Mouse (Mus musculus) hindbrain, embryonic 14.5 days (tissue): ENCODE measurements around the gene Kif13a. TPM values are rescaled to one million over a fixed set of nuclear protein-coding genes. Genes with fewer than 3 reads are reported as not detected.

Source experiments
- ATAC-seq: fragments of 200-750 bp; cut with Nextera tagmentation; 2 replicates; pipeline ENCODE4 v1.8.0; 2017; ENCODE audit warnings: moderate number of reproducible peaks, mild to moderate bottlenecking, moderate TSS enrichment, moderate library complexity; ENCODE audit not compliant: low FRiP score
- DNase-seq: peaks from one replicate; pipeline ENCODE4 v3.0.0-alpha.2; 2015; ENCODE audit warnings: low spot score
- H3K27ac ChIP-seq: fragments of 300-500 bp; sonication (generic); 2 replicates; pipeline ENCODE4 v1.5.1; 2014; ENCODE audit warnings: mild to moderate bottlenecking, moderate library complexity
- H3K27me3 ChIP-seq: fragments of 300-500 bp; sonication (generic); 2 replicates; pipeline ENCODE4 v1.6.1; 2014; ENCODE audit warnings: mild to moderate bottlenecking, low read length, mixed read lengths; ENCODE audit not compliant: control insufficient read depth, insufficient read depth
- H3K36me3 ChIP-seq: fragments of 300-500 bp; sonication (generic); replicated peaks from 2 replicates; pipeline ENCODE4 v1.6.1; 2014; ENCODE audit not compliant: control insufficient read depth, insufficient read depth
- H3K4me1 ChIP-seq: fragments of 300-500 bp; sonication (generic); replicated peaks from 2 replicates; pipeline ENCODE4 v1.6.1; 2014; ENCODE audit warnings: antibody characterized with exemption, low read length, mixed read lengths; ENCODE audit not compliant: control insufficient read depth, insufficient read depth
- H3K4me2 ChIP-seq: fragments of 300-500 bp; sonication (generic); replicated peaks from 2 replicates; pipeline ENCODE4 v1.6.1; 2014; ENCODE audit warnings: mild to moderate bottlenecking, moderate library complexity
- H3K4me3 ChIP-seq: fragments of 300-500 bp; sonication (generic); replicated peaks from 2 replicates; pipeline ENCODE4 v1.5.1; 2014; ENCODE audit warnings: mild to moderate bottlenecking, low read length
- H3K9ac ChIP-seq: fragments of 300-500 bp; sonication (generic); 2 replicates; pipeline ENCODE4 v1.6.1; 2014
- H3K9me3 ChIP-seq: fragments of 300-500 bp; sonication (generic); 2 replicates; pipeline ENCODE4 v1.6.1; 2016; ENCODE audit warnings: low read length; ENCODE audit not compliant: control insufficient read depth
- WGBS: fragments of 180-500 bp; shearing (Covaris S2); extraction: QIAGEN DNeasy Blood & Tissue Kit; methylation state at CpG from one replicate; pipeline ENCODE4 v1.1.7; 2014; 5-methylcytosine and 5-hydroxymethylcytosine counted together
- polyA plus RNA-seq: library from polyadenylated mRNA; unstranded; fragments of >200 nt; fragmentation: Nextera tagmentation; extraction: Ambion mirVana; gene quantifications from 2 replicates; pipeline ENCODE4 v1.2.1, GENCODE M21; 2014

Gene Kif13a
- polyA plus RNA-seq, 1 experiment from 2014 or later: 14.3 TPM

- H3K4me2 ChIP-seq: no peak overlapping the region
- ATAC-seq: no peak
- no peaks in the 10 kb centered on the region for H3K27me3 ChIP-seq
- no peak for DNase-seq
- no peaks in the 10 kb centered on the region for H3K36me3 ChIP-seq
- H3K9me3 ChIP-seq: no peaks in the 10 kb centered on the region
- H3K27ac ChIP-seq: no peak overlapping the region
- H3K4me3 ChIP-seq: no peak overlapping the region
- H3K4me1 ChIP-seq: peaks cover 12% of the 10 kb centered on the region; the same call in 1 of the 2 replicates
- WGBS: 91% methylated on average over 3 of the region's 3 CpGs
- no peak overlapping the region for H3K9ac ChIP-seq
Measured at GRCm38 (mm10) chr13:46839236-46839635, 90.4 kb downstream of the Kif13a start.

GRCm38 (mm10) chr13:46838551-46838950 is 91.1 kb downstream of the Kif13a start:
- WGBS: 68% methylated on average over 2 of the region's 2 CpGs
- peaks cover 12% of the 10 kb centered on the region; the same call in 1 of the 2 replicates for H3K4me1 ChIP-seq
- H3K27ac ChIP-seq: no peak overlapping the region
- no peaks in the 10 kb centered on the region for H3K9me3 ChIP-seq
- no peak overlapping the region for H3K4me2 ChIP-seq
- H3K9ac ChIP-seq: no peak overlapping the region
- no peaks in the 10 kb centered on the region for H3K27me3 ChIP-seq
- ATAC-seq (no peak), DNase-seq (peak; percentile 71)
- H3K4me3 ChIP-seq: no peak overlapping the region
- H3K36me3 ChIP-seq: no peaks in the 10 kb centered on the region

DNA sequence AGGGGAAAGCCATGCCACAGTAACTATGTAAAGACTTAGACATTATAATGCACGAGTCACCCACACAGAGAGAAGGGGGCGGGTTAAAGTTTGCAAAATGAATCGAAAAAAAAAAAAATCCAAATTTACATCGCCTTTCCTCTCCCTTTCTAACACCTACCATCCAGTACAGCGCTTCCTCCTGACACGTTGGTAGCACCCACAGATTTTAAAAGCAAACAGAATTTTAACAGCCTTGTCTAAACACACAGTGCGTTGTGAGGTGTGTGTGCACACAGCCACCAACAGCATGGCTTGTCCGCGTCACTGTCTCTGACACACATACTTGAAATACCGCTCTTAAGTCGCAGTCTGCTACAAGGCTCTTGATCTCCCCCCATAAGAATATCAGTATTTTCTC is 94.3 kb downstream of the Kif13a start:
- H3K27me3 ChIP-seq: no peaks in the 10 kb centered on the region
- no peak overlapping the region for H3K27ac ChIP-seq
- peaks cover 8% of the 10 kb centered on the region; the same call in 1 of the 2 replicates for H3K9me3 ChIP-seq
- H3K4me3 ChIP-seq: no peak overlapping the region
- H3K9ac ChIP-seq: no peak overlapping the region
- H3K4me1 ChIP-seq: peaks cover 9% of the 10 kb centered on the region; the same call in 1 of the 2 replicates
- ATAC-seq (no peak), DNase-seq (no peak)
- H3K36me3 ChIP-seq: peaks cover 21% of the 10 kb centered on the region
- WGBS: 96% methylated on average over 11 of the region's 11 CpGs
- H3K4me2 ChIP-seq: no peak overlapping the region

GRCm38 (mm10) chr13:46834805-46835204 is 94.9 kb downstream of the Kif13a start:
- no peak for DNase-seq
- H3K27me3 ChIP-seq: no peaks in the 10 kb centered on the region
- no peak overlapping the region for H3K4me2 ChIP-seq
- WGBS: 95% methylated on average over 10 of the region's 10 CpGs
- ATAC-seq: no peak
- H3K27ac ChIP-seq: no peak overlapping the region
- H3K4me3 ChIP-seq: no peak overlapping the region
- peaks cover 27% of the 10 kb centered on the region for H3K36me3 ChIP-seq
- H3K9ac ChIP-seq: no peak overlapping the region
- H3K4me1 ChIP-seq: peaks cover 6% of the 10 kb centered on the region; the same call in 1 of the 2 replicates
- H3K9me3 ChIP-seq: peaks cover 8% of the 10 kb centered on the region; the same call in 1 of the 2 replicates

GRCm38 (mm10) chr13:46833586-46833985 is 96.1 kb downstream of the Kif13a start:
- H3K4me3 ChIP-seq: no peak overlapping the region
- H3K36me3 ChIP-seq: peaks cover 39% of the 10 kb centered on the region
- no peak overlapping the region for H3K27ac ChIP-seq
- H3K9ac ChIP-seq: no peak overlapping the region
- H3K4me1 ChIP-seq: no peaks in the 10 kb centered on the region
- H3K4me2 ChIP-seq: no peak overlapping the region
- ATAC-seq (no peak), DNase-seq (no peak)
- WGBS: 80% methylated on average over 5 of the region's 5 CpGs
- H3K27me3 ChIP-seq: no peaks in the 10 kb centered on the region
- H3K9me3 ChIP-seq: peaks cover 8% of the 10 kb centered on the region; the same call in 1 of the 2 replicates

GRCm38 (mm10) chr13:46832956-46833355 is 96.7 kb downstream of the Kif13a start:
- ATAC-seq (no peak), DNase-seq (no peak)
- 81% methylated on average over 3 of the region's 3 CpGs for WGBS
- no peak overlapping the region for H3K4me2 ChIP-seq
- no peak overlapping the region for H3K4me3 ChIP-seq
- H3K27ac ChIP-seq: no peak overlapping the region
- no peaks in the 10 kb centered on the region for H3K4me1 ChIP-seq
- peaks cover 8% of the 10 kb centered on the region; the same call in 1 of the 2 replicates for H3K9me3 ChIP-seq
- no peak overlapping the region for H3K9ac ChIP-seq
- H3K27me3 ChIP-seq: no peaks in the 10 kb centered on the region
- peaks cover 39% of the 10 kb centered on the region for H3K36me3 ChIP-seq

DNA sequence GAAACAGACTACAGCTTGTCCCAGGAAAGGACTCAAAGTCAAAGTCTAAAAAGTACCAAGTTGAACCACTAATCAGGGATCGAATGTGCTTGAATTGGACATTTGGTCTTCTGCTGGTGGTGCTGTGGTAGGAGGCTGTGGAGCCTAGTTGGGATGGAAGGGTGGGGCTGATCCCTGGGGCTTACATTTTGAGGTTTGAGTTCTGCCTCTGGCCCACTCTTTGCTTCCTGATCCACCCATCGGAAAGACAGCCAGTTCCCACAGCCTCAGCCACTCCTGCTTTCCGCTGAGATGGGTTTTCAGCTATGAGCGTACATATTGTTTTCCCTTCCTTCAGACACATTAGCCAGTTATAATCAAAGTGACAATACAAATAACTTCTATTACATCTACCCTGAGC is 106.4 kb downstream of the Kif13a start:
- H3K9ac ChIP-seq: no peak overlapping the region
- H3K27me3 ChIP-seq: no peaks in the 10 kb centered on the region
- no peak for ATAC-seq
- H3K36me3 ChIP-seq: peaks cover 23% of the 10 kb centered on the region
- H3K27ac ChIP-seq: no peak overlapping the region
- peaks cover 11% of the 10 kb centered on the region; the same call in 1 of the 2 replicates for H3K4me1 ChIP-seq
- H3K4me3 ChIP-seq: no peak overlapping the region
- WGBS: 98% methylated on average over 4 of the region's 4 CpGs
- no peak for DNase-seq
- peaks cover 7% of the 10 kb centered on the region; the same call in 1 of the 2 replicates for H3K9me3 ChIP-seq
- H3K4me2 ChIP-seq: no peak overlapping the region

- H3K27ac ChIP-seq: no peak overlapping the region
- no peaks in the 10 kb centered on the region for H3K27me3 ChIP-seq
- H3K4me2 ChIP-seq: no peak overlapping the region
- 85% methylated on average over 8 of the region's 8 CpGs for WGBS
- H3K9me3 ChIP-seq: peaks cover 7% of the 10 kb centered on the region; the same call in 1 of the 2 replicates
- ATAC-seq (no peak), DNase-seq (no peak)
- H3K9ac ChIP-seq: no peak overlapping the region
- peaks cover 23% of the 10 kb centered on the region for H3K36me3 ChIP-seq
- no peak overlapping the region for H3K4me3 ChIP-seq
- peaks cover 11% of the 10 kb centered on the region; the same call in 1 of the 2 replicates for H3K4me1 ChIP-seq
Measured at GRCm38 (mm10) chr13:46822200-46822599, 107.5 kb downstream of the Kif13a start.

- Histone ChIP-seq H3K27me3 (no peaks in the 10 kb centered on the region), H3K27ac (peak overlapping the region; percentile 44; the same call in 1 of the 2 replicates), H3K4me1 (peaks cover 11% of the 10 kb centered on the region; the same call in 1 of the 2 replicates), H3K4me2 (peak overlapping the region; percentile 40), H3K36me3 (peaks cover 29% of the 10 kb centered on the region), H3K9me3 (no peaks in the 10 kb centered on the region), H3K9ac (no peak overlapping the region), H3K4me3 (no peak overlapping the region; the same call in 1 of the 2 replicates)
- 49% methylated on average over 13 of the region's 13 CpGs for WGBS
- ATAC-seq: peak; percentile 59; the same call in 1 of the 2 replicates
- DNase-seq: peak; percentile 61
Measured at GRCm38 (mm10) chr13:46819729-46820223, 109.9 kb downstream of the Kif13a start.
